Mouse (Mus musculus) limb, embryonic 14.5 days (tissue): Measurements from ENCODE around the gene Snf8. TPM values are rescaled to one million over a fixed set of nuclear protein-coding genes. Genes with fewer than 3 reads are reported as not detected.

Experiments used
- ATAC-seq: fragments of 200-750 bp; cut with Nextera tagmentation; 2 replicates; pipeline ENCODE4 v1.8.0; 2017; ENCODE audit warnings: low read depth, moderate number of reproducible peaks, moderate TSS enrichment; ENCODE audit not compliant: low FRiP score
- DNase-seq: peaks from one replicate; pipeline ENCODE4 v3.0.0-alpha.2; 2015; ENCODE audit warnings: low spot score
- H3K27ac ChIP-seq: fragments of 300-500 bp; sonication (generic); replicated peaks from 2 replicates; pipeline ENCODE4 v1.5.1; 2014; ENCODE audit warnings: low read depth, mild to moderate bottlenecking, low read length, moderate library complexity, mixed read lengths
- H3K27me3 ChIP-seq: fragments of 300-500 bp; sonication (generic); 2 replicates; pipeline ENCODE4 v1.6.1; 2014; ENCODE audit warnings: low read length, mixed read lengths; ENCODE audit not compliant: control insufficient read depth, insufficient read depth
- H3K36me3 ChIP-seq: fragments of 300-500 bp; sonication (generic); 2 replicates; pipeline ENCODE4 v1.6.1; 2014; ENCODE audit warnings: mild to moderate bottlenecking, low read length, moderate library complexity, mixed read lengths; ENCODE audit not compliant: control insufficient read depth, insufficient read depth
- H3K4me1 ChIP-seq: fragments of 300-500 bp; sonication (generic); 2 replicates; pipeline ENCODE4 v1.6.1; 2014; ENCODE audit warnings: antibody characterized with exemption, low read length, mixed read lengths; ENCODE audit not compliant: control insufficient read depth, insufficient read depth
- H3K4me2 ChIP-seq: fragments of 300-500 bp; sonication (generic); replicated peaks from 2 replicates; pipeline ENCODE4 v1.6.1; 2014; ENCODE audit warnings: low read depth, mild to moderate bottlenecking, low read length, moderate library complexity; ENCODE audit not compliant: severe bottlenecking
- H3K4me3 ChIP-seq: fragments of 300-500 bp; sonication (generic); replicated peaks from 2 replicates; pipeline ENCODE4 v1.5.1; 2014; ENCODE audit warnings: low read length
- H3K9ac ChIP-seq: fragments of 300-500 bp; sonication (generic); 2 replicates; pipeline ENCODE4 v1.6.1; 2014; ENCODE audit warnings: mild to moderate bottlenecking, low read depth, low read length, moderate library complexity; ENCODE audit not compliant: severe bottlenecking
- H3K9me3 ChIP-seq: fragments of 300-500 bp; sonication (generic); 2 replicates; pipeline ENCODE4 v1.6.1; 2016; ENCODE audit warnings: low read length; ENCODE audit not compliant: control insufficient read depth
- POLR2A ChIP-seq: fragments of 200-500 bp; IDR thresholded peaks from 2 replicates; pipeline ENCODE4 v1.8.0; 2012; ENCODE audit warnings: inconsistent platforms, mild to moderate bottlenecking, moderate library complexity, borderline replicate concordance; ENCODE audit not compliant: insufficient read depth, insufficient read length; ENCODE audit errors: extremely low read depth
- WGBS: fragments of 180-500 bp; shearing (Covaris S2); extraction: QIAGEN DNeasy Blood & Tissue Kit; methylation state at CpG from one replicate; pipeline ENCODE4 v1.1.7; 2014; 5-methylcytosine and 5-hydroxymethylcytosine counted together
- polyA plus RNA-seq, 2 experiments: library from polyadenylated mRNA; depleted of rRNA in 1 of 2; stranded (reverse) in 1 of 2; unstranded in 1 of 2; fragments of >200 nt; fragmentation: Nextera tagmentation in 1 of 2; extraction: Ambion mirVana in 1 of 2; gene quantifications; 2 replicates each; pipeline versions ENCODE4 v1.2.1 to v1.2.3; 2012 to 2014

Gene Snf8
- polyA plus RNA-seq, 2 experiments: 40.0 to 41.6 TPM

- H3K27ac ChIP-seq: peak overlapping the region; percentile 89
- H3K27me3 ChIP-seq: no peaks in the 10 kb centered on the region
- peaks cover 17% of the 10 kb centered on the region for H3K36me3 ChIP-seq
- no peak for TF ChIP-seq POLR2A
- peak overlapping the region; percentile 42 for H3K4me3 ChIP-seq
- no peaks in the 10 kb centered on the region for H3K9me3 ChIP-seq
- WGBS: under 1% methylated on average over 20 of the region's 49 CpGs
- ATAC-seq (peak; percentile 79), DNase-seq (peak; percentile 57)
- peak overlapping the region; percentile 88 for H3K4me2 ChIP-seq
- H3K4me1 ChIP-seq: peaks cover 53% of the 10 kb centered on the region
- H3K9ac ChIP-seq: peak overlapping the region; percentile 66
Measured at GRCm38 (mm10) chr11:95990886-95991708, 43.6 kb upstream of the Snf8 start.

- DNase-seq (no peak), ATAC-seq (no peak)
- TF ChIP-seq POLR2A: no peak
- H3K27ac ChIP-seq: no peak overlapping the region
- peaks cover 20% of the 10 kb centered on the region for H3K36me3 ChIP-seq
- H3K4me2 ChIP-seq: no peak overlapping the region
- no peak overlapping the region for H3K4me3 ChIP-seq
- no peaks in the 10 kb centered on the region for H3K27me3 ChIP-seq
- no peak overlapping the region for H3K9ac ChIP-seq
- no peaks in the 10 kb centered on the region for H3K9me3 ChIP-seq
- WGBS: 93% methylated on average over 8 of the region's 8 CpGs
- peaks cover 39% of the 10 kb centered on the region for H3K4me1 ChIP-seq
Measured at GRCm38 (mm10) chr11:95994151-95994550, 40.5 kb upstream of the Snf8 start.

- ATAC-seq: no peak
Measured at GRCm38 (mm10) chr11:96003100-96003900, 31.4 kb upstream of the Snf8 start.

GRCm38 (mm10) chr11:96003969-96004792, 30.5 kb upstream of the Snf8 start:
- H3K4me3 ChIP-seq: peak overlapping the region; percentile 89
- H3K27me3 ChIP-seq: no peaks in the 10 kb centered on the region
- DNase-seq: peak; percentile 33
- peaks cover 7% of the 10 kb centered on the region; the same call in 1 of the 2 replicates for H3K36me3 ChIP-seq
- no peaks in the 10 kb centered on the region for H3K9me3 ChIP-seq
- H3K27ac ChIP-seq: peak overlapping the region; percentile 96
- H3K4me2 ChIP-seq: peak overlapping the region; percentile 86
- 0 out of 2 replicates have a peak, but pooled peaks have one; percentile 0 for ATAC-seq
- H3K9ac ChIP-seq: peak overlapping the region; percentile 95
- no peak for TF ChIP-seq POLR2A
- H3K4me1 ChIP-seq: peaks cover 34% of the 10 kb centered on the region
- WGBS: under 1% methylated on average over 24 of the region's 32 CpGs

More at GRCm38 (mm10) chr11:96003100-96003900, 31.4 kb upstream of the Snf8 start:
- Histone ChIP-seq H3K36me3 (peaks cover 7% of the 10 kb centered on the region; the same call in 1 of the 2 replicates), H3K4me3 (peak overlapping the region; percentile 89), H3K4me1 (peaks cover 34% of the 10 kb centered on the region), H3K27ac (no peak overlapping the region), H3K4me2 (peak overlapping the region; percentile 86), H3K27me3 (no peaks in the 10 kb centered on the region), H3K9ac (peak overlapping the region; percentile 95), H3K9me3 (no peaks in the 10 kb centered on the region)
- WGBS: 3% methylated on average over 12 of the region's 12 CpGs
- TF ChIP-seq POLR2A: no peak
- no peak for DNase-seq
